Mouse (Mus musculus) left cerebral cortex, adult 11 months (tissue): ENCODE results near the gene Zcchc7.
"Not testable (repeated sequence)": the region's sequence is repeated elsewhere in the genome, so short reads cannot be mapped to it uniquely, and the experiment has no call there.

Experiments used
- DNase-seq: peaks from one replicate; pipeline ENCODE4 v3.0.0; 2022; ENCODE audit warnings: low spot score

Gene Zcchc7

GRCm38 (mm10) chr4:44917312-44917848 lies 161.7 kb downstream of the Zcchc7 start:
- DNase-seq, result no peak

GRCm38 (mm10) chr4:44917907-44918306 lies 162.2 kb downstream of the Zcchc7 start:
- no peak for DNase-seq

GRCm38 (mm10) chr4:44920831-44921230 lies 165.2 kb downstream of the Zcchc7 start:
- no peak for DNase-seq

GRCm38 (mm10) chr4:44922466-44923128 lies 166.9 kb downstream of the Zcchc7 start:
- no peak for DNase-seq

- DNase-seq, result no peak
Observed at GRCm38 (mm10) chr4:44923129-44923481, 167.4 kb downstream of the Zcchc7 start.

- DNase-seq, result no peak
Observed at GRCm38 (mm10) chr4:44927934-44928333, 172.3 kb downstream of the Zcchc7 start.

- no peak for DNase-seq
Observed at GRCm38 (mm10) chr4:44928790-44929189, 173.1 kb downstream of the Zcchc7 start.

GRCm38 (mm10) chr4:44930406-44930805 lies 174.7 kb downstream of the Zcchc7 start:
- DNase-seq, result no peak

- no peak for DNase-seq
Observed at GRCm38 (mm10) chr4:44931732-44932131, 176.1 kb downstream of the Zcchc7 start.

GRCm38 (mm10) chr4:44938359-44939340 lies 183.0 kb downstream of the Zcchc7 start:
- no peak for DNase-seq

GRCm38 (mm10) chr4:44939576-44940249 lies 184.0 kb downstream of the Zcchc7 start:
- no peak for DNase-seq

GRCm38 (mm10) chr4:44940286-44940685 lies 184.6 kb downstream of the Zcchc7 start:
- DNase-seq, result no peak

- DNase-seq, result no peak
Observed at GRCm38 (mm10) chr4:44942237-44942636, 186.6 kb downstream of the Zcchc7 start.

- DNase-seq, result no peak
Observed at GRCm38 (mm10) chr4:44943480-44943879, 187.8 kb downstream of the Zcchc7 start.

GRCm38 (mm10) chr4:44944426-44945075 lies 188.9 kb downstream of the Zcchc7 start:
- no peak for DNase-seq

- DNase-seq, result not testable (repeated sequence)
Observed at GRCm38 (mm10) chr4:44946126-44946525, 190.4 kb downstream of the Zcchc7 start.

GRCm38 (mm10) chr4:44947464-44947863 lies 191.8 kb downstream of the Zcchc7 start:
- no peak for DNase-seq

- no peak for DNase-seq
Observed at GRCm38 (mm10) chr4:44948314-44948713, 192.6 kb downstream of the Zcchc7 start.

- no peak for DNase-seq
Observed at GRCm38 (mm10) chr4:44953041-44953440, 197.4 kb downstream of the Zcchc7 start.

GRCm38 (mm10) chr4:44958776-44959175 lies 203.1 kb downstream of the Zcchc7 start:
- no peak for DNase-seq

GRCm38 (mm10) chr4:44959220-44959619 lies 203.5 kb downstream of the Zcchc7 start:
- no peak for DNase-seq

GRCm38 (mm10) chr4:44963156-44963555 lies 207.5 kb downstream of the Zcchc7 start:
- no peak for DNase-seq
